In the genomic region with DNA sequence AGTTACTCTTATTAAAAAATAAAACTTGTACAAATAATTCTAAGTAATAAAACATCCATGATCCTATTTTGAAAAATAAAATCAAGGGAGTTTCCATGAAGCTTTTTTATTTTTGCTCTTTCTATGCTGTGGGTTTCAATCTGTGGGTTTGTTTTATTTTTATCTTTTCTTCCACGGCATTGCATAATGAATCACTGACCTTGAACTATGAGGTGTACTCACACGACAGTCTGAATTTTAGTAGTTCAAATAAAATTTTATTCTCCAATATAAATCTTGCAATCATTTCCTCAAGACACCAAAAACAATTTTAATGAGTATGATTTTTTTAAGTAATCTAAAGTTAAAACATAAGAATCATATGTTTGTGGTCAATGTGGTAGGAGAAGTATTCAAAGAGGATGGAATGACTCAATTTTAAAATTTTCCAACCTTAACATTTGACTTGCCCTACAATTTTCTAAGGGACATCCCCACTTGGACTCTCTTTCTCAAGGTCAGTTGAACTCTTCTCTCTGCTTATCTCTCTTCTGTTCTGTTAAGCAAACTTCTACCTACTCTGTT, we compare ENCODE assay signal across 23 mouse cellular contexts. TPM values are rescaled to one million over a fixed set of nuclear protein-coding genes. Genes with fewer than 3 reads are reported as not detected.
A peak's percentile ranks its signal among the peaks of the same experiment; 100 is the strongest.
DNase-seq lines count a peak whose midpoint lies in the region; TF ChIP-seq lines count a peak whose summit lies in the region.
"Had no signal": no experiment of that assay in that cellular context is flagged by ENCODE, and none has a peak within 500 bp of the region (broad histone marks: within the 10 kb centered on the region; RNA-seq: fewer than 3 reads in every experiment).

No protein-coding gene starts in this region.

- H3K4me3 ChIP-seq in CH12.LX (replicated peaks in 1 of 3; ENCODE audit: low read depth in 2 of 3, low read length in 2 of 3, poor library complexity in 1 of 3), result no peak overlapping the region
- H3K4me3 ChIP-seq in kidney, adult 2 months (ENCODE audit: insufficient read depth, low read depth, low read length), result no peak overlapping the region
- H3K4me3 ChIP-seq: forebrain, embryonic 10.5 days; forebrain, embryonic 13.5 days; heart, adult 2 months; heart, embryonic 10.5 days; heart, embryonic 13.5 days had no signal

- WGBS in kidney, adult 2 months, result 50% methylated on average over 2 of the region's 2 CpGs

- peaks cover 5 to 27% of the 10 kb centered on the region in 2 experiments; a peak in 3 of 4 replicates for H3K4me1 ChIP-seq in CH12.LX (ENCODE audit: control insufficient read depth in 1 of 2, insufficient read depth in 2 of 2)
- no peaks in the 10 kb centered on the region for H3K4me1 ChIP-seq in kidney, adult 2 months (ENCODE audit: control insufficient read depth, insufficient read depth, low read length)
- H3K4me1 ChIP-seq: forebrain, embryonic 10.5 days; forebrain, embryonic 13.5 days; heart, embryonic 10.5 days had no signal

- dilution Hi-C loops in CH12.LX (cut with MboI; ENCODE audit: extremely low pct_ligation_motif_present, extremely low pct_unique_long_range_greater_than_20kb, low sequenced_read_pairs), result no loop called here

- in situ Hi-C loops in CH12.LX (cut with MboI; ENCODE audit: low pct_ligation_motif_present, low pct_unique_long_range_greater_than_20kb, low sequenced_read_pairs), result no loop called here

- TF ChIP-seq RAD21 in CH12.LX (IDR thresholded peaks at IDR 0.05; ENCODE audit: low read depth, low read length), result no peak; the same call in none of the 2 replicates

- H3K4me2 ChIP-seq in CH12.LX (ENCODE audit: insufficient read depth, low read depth, poor library complexity, severe bottlenecking), result no peak overlapping the region
- H3K4me2 ChIP-seq: forebrain, embryonic 13.5 days; heart, embryonic 13.5 days; hindbrain, embryonic 14.5 days had no signal

- H3K36me3 ChIP-seq in CH12.LX (replicated peaks in 1 of 2; ENCODE audit: control insufficient read depth in 1 of 2, insufficient read depth in 1 of 2, low read length in 1 of 2), result peaks cover 0 to 17% of the 10 kb centered on the region in 2 experiments
- no peaks in the 10 kb centered on the region; the same call in 1 of the 2 replicates for H3K36me3 ChIP-seq in kidney, adult 2 months (ENCODE audit: control insufficient read depth, insufficient read depth, low read length)
- H3K36me3 ChIP-seq: G1E had no signal

- no peak overlapping the region for H3K9ac ChIP-seq in CH12.LX (ENCODE audit: insufficient read depth, low read depth)
- H3K9ac ChIP-seq: forebrain, embryonic 13.5 days; heart, embryonic 13.5 days; hindbrain, embryonic 14.5 days had no signal

- no peak overlapping the region for H3K27ac ChIP-seq in CH12.LX (ENCODE audit: insufficient read depth, low read depth)
- no peak overlapping the region for H3K27ac ChIP-seq in kidney, adult 2 months (ENCODE audit: insufficient read depth, low read depth, low read length)
- H3K27ac ChIP-seq: forebrain, embryonic 10.5 days; forebrain, embryonic 13.5 days; heart, adult 2 months; heart, embryonic 10.5 days; heart, embryonic 13.5 days; hindbrain, embryonic 14.5 days; hindbrain, postnatal 0 days had no signal

- TF ChIP-seq CTCF in CH12.LX (conservative IDR thresholded peaks at IDR 0.05 in 1 of 2, IDR thresholded peaks at IDR 0.05 in 1 of 2; ENCODE audit: low read depth in 2 of 2, low read length in 2 of 2), result no peak
- no peak for TF ChIP-seq CTCF in kidney, adult 2 months (conservative IDR thresholded peaks at IDR 0.05; ENCODE audit: insufficient read depth, insufficient read length, low read depth, low read length)

- H3K79me2 ChIP-seq in CH12.LX (replicated peaks; ENCODE audit: control insufficient read depth, extremely low read depth, insufficient read depth, poor library complexity, severe bottlenecking), result no peaks in the 10 kb centered on the region; the same call in 1 of the 2 replicates

- TF ChIP-seq POLR2A in CH12.LX (IDR thresholded peaks at IDR 0.05; ENCODE audit: low read depth, low read length), result no peak
- TF ChIP-seq POLR2A in kidney, adult 2 months (IDR thresholded peaks at IDR 0.05; ENCODE audit: low read depth, low read length), result no peak

- no peaks in the 10 kb centered on the region for H3K27me3 ChIP-seq in CH12.LX (replicated peaks)
- no peaks in the 10 kb centered on the region for H3K27me3 ChIP-seq in kidney, adult 2 months (replicated peaks; ENCODE audit: control insufficient read depth, insufficient read depth, low read length)
- H3K27me3 ChIP-seq: forebrain, embryonic 13.5 days; heart, embryonic 13.5 days had no signal

- peak; percentile 95 for TF ChIP-seq EP300 in CH12.LX (IDR thresholded peaks at IDR 0.05; ENCODE audit: low read length)

- DNase-seq in 3134 (ENCODE audit: extremely low read depth, insufficient read length, low spot score) (peak; percentile 19), 3T3-L1 (ENCODE audit: low read depth, low spot score) (peak; percentile 57), CH12.LX (ENCODE audit: extremely low read depth) (peak; percentile 54)
- DNase-seq in kidney, adult 2 months, result no peak
- no peak for DNase-seq in kidney, adult 8-10 months
- DNase-seq in cerebellum, adult 9-11 months, result no peak
- DNase-seq: adrenal gland, adult 8-10 months; adrenal gland, postnatal 25 days; cerebellum, adult 11 months; cerebellum, adult 2 months; cerebellum, postnatal 10 days; gastrocnemius, postnatal 10 days; gastrocnemius, postnatal 36 days; heart, adult 2 months; heart, postnatal 14 days; heart, postnatal 4 days had no signal

- no peaks in the 10 kb centered on the region for H3K9me3 ChIP-seq in CH12.LX (replicated peaks; ENCODE audit: low read length)
- H3K9me3 ChIP-seq: forebrain, embryonic 10.5 days; forebrain, embryonic 13.5 days; heart, embryonic 10.5 days; heart, embryonic 13.5 days had no signal

TF ChIP-seq in CH12.LX, 34 proteins besides CTCF, POLR2A, EP300 and RAD21:
- TF ChIP-seq IRF4 (IDR thresholded peaks at IDR 0.05; ENCODE audit: low read depth, low read length) (peak; percentile 79), BHLHE40 (IDR thresholded peaks at IDR 0.05; ENCODE audit: low read depth, low read length) (peak; percentile 41; the same call in 1 of the 2 replicates), CHD2 (IDR thresholded peaks at IDR 0.05; ENCODE audit: low read length) (peak; percentile 41; the same call in 1 of the 2 replicates), JUN (IDR thresholded peaks at IDR 0.05; ENCODE audit: insufficient read depth, low read depth, low read length) (peak; percentile 67; the same call in 1 of the 2 replicates), ZKSCAN1 (IDR thresholded peaks at IDR 0.05; ENCODE audit: borderline replicate concordance, low read depth, low read length) (no peak), KAT2A (IDR thresholded peaks at IDR 0.05; ENCODE audit: insufficient replicate concordance, low read length) (no peak), JUND (conservative IDR thresholded peaks at IDR 0.05; ENCODE audit: low read depth, low read length) (peak; percentile 88), ETS1 (conservative IDR thresholded peaks at IDR 0.05; ENCODE audit: low read depth, low read length) (peak; percentile 75), SMC3 (IDR thresholded peaks at IDR 0.05; ENCODE audit: low read depth, low read length) (no peak), SIN3A (IDR thresholded peaks at IDR 0.05; ENCODE audit: low read length) (0 out of 2 replicates have a peak, but pooled peaks have one; percentile 30), PAX5 (IDR thresholded peaks at IDR 0.05; ENCODE audit: low read length) (no peak), POLR2AphosphoS2 (IDR thresholded peaks at IDR 0.05; ENCODE audit: low read depth, low read length) (no peak), TCF12 (IDR thresholded peaks at IDR 0.05; ENCODE audit: low read depth, low read length) (no peak; the same call in 1 of the 2 replicates), MAX (IDR thresholded peaks at IDR 0.05; ENCODE audit: low read length) (no peak), RCOR1 (conservative IDR thresholded peaks at IDR 0.05; ENCODE audit: low read depth, low read length) (peak; percentile 79; the same call in 1 of the 2 replicates), MAFK (IDR thresholded peaks at IDR 0.05; ENCODE audit: insufficient replicate concordance, low read length) (peak; percentile 80; the same call in 1 of the 2 replicates), ZC3H11A (IDR thresholded peaks at IDR 0.05; ENCODE audit: low read depth, low read length) (no peak), ZMIZ1 (IDR thresholded peaks at IDR 0.05; ENCODE audit: low read depth, low read length) (no peak), GABPA (IDR thresholded peaks at IDR 0.05; ENCODE audit: insufficient replicate concordance, low read depth, low read length) (no peak), CHD1 (IDR thresholded peaks at IDR 0.05; ENCODE audit: low read depth, low read length) (no peak), ZNF384 (IDR thresholded peaks at IDR 0.05; ENCODE audit: low read depth, low read length) (peak; percentile 27; the same call in 1 of the 2 replicates), NELFE (IDR thresholded peaks at IDR 0.05; ENCODE audit: low read depth, low read length) (no peak), TBP (conservative IDR thresholded peaks at IDR 0.05; ENCODE audit: low read depth, low read length) (no peak), MYC (IDR thresholded peaks at IDR 0.05; ENCODE audit: low read depth, low read length) (no peak), MEF2A (IDR thresholded peaks at IDR 0.05; ENCODE audit: borderline replicate concordance, low read depth, low read length) (peak; percentile 84), UBTF (IDR thresholded peaks at IDR 0.05; ENCODE audit: low read depth, low read length) (no peak)

RNA-seq across cellular contexts. Expression of a gene that starts 31.5 kb away (rescaled TPM):
- total RNA-seq in CH12.LX (2012; rRNA removed) (3.6 and 4.8 TPM in 2 replicates), CH12.LX (2014; rRNA removed) (3.9 and 4.5 TPM in 2 replicates)
- polyA plus RNA-seq in CH12.LX (2012; ENCODE audit: insufficient read length, low read depth), result 4.0 and 6.4 TPM in 2 replicates
- polyA plus RNA-seq in kidney, adult 2 months (2012; rRNA removed), result 2.3 and 2.4 TPM in 2 replicates
- polyA plus RNA-seq: G1E had no signal

Comparison
In these comparisons a context has a peak if more than half of its experiments do, and no peak if none do; other contexts are left out.
1. DNase-seq: peak in 3134 (single experiment), 3T3-L1 (single experiment) and CH12.LX (single experiment); none in kidney, adult 2 months (single experiment), kidney, adult 8-10 months (0 of 2) and cerebellum, adult 9-11 months (single experiment).